Mouse (Mus musculus): ENCODE results near the gene Sp2.
A peak's percentile ranks its signal among the peaks of the same experiment; 100 is the strongest.

The Sp2 gene

GRCm38 (mm10) chr11:96970341-96970740 lies 12.4 kb downstream of the Sp2 start:
- DNase-seq (ENCODE audit: extremely low read depth, low read depth), result no peak

- DNase-seq (ENCODE audit: extremely low read depth, low read depth), result no peak
These were observed 13.0 kb downstream of the Sp2 start for GRCm38 (mm10) chr11:96969746-96970145.

- peak; percentile 66 for DNase-seq (ENCODE audit: extremely low read depth, low read depth)
These were observed 13.5 kb downstream of the Sp2 start for GRCm38 (mm10) chr11:96969280-96969722.

- DNase-seq (ENCODE audit: extremely low read depth, low read depth), result no peak
These were observed 14.3 kb downstream of the Sp2 start for GRCm38 (mm10) chr11:96968476-96968875.

GRCm38 (mm10) chr11:96967544-96968269 lies 15.1 kb downstream of the Sp2 start:
- no peak for DNase-seq (ENCODE audit: extremely low read depth, low read depth)

- no peak for DNase-seq (ENCODE audit: extremely low read depth, low read depth)
These were observed 15.7 kb downstream of the Sp2 start for GRCm38 (mm10) chr11:96966914-96967543.

GRCm38 (mm10) chr11:96966172-96966571 lies 16.6 kb downstream of the Sp2 start:
- DNase-seq (ENCODE audit: extremely low read depth, low read depth), result no peak

GRCm38 (mm10) chr11:96963580-96963979 lies 19.2 kb downstream of the Sp2 start:
- DNase-seq (ENCODE audit: extremely low read depth, low read depth), result no peak

GRCm38 (mm10) chr11:96957061-96957805 lies 25.5 kb downstream of the Sp2 start:
- no peak for DNase-seq (ENCODE audit: extremely low read depth, low read depth)

- DNase-seq (ENCODE audit: extremely low read depth, low read depth), result no peak
These were observed 26.6 kb downstream of the Sp2 start for GRCm38 (mm10) chr11:96956009-96956724.

GRCm38 (mm10) chr11:96955094-96955493 lies 27.7 kb downstream of the Sp2 start:
- DNase-seq (ENCODE audit: extremely low read depth, low read depth), result no peak

- no peak for DNase-seq (ENCODE audit: extremely low read depth, low read depth)
These were observed 29.9 kb downstream of the Sp2 start for GRCm38 (mm10) chr11:96952896-96953295.

GRCm38 (mm10) chr11:96952426-96952825 lies 30.3 kb downstream of the Sp2 start:
- DNase-seq (ENCODE audit: extremely low read depth, low read depth), result no peak

GRCm38 (mm10) chr11:96950767-96951166 lies 32.0 kb downstream of the Sp2 start:
- no peak for DNase-seq (ENCODE audit: extremely low read depth, low read depth)

- DNase-seq (ENCODE audit: extremely low read depth, low read depth), result peak; percentile 90
These were observed 34.9 kb downstream of the Sp2 start for GRCm38 (mm10) chr11:96947849-96948248.

GRCm38 (mm10) chr11:96946498-96946897 lies 36.3 kb downstream of the Sp2 start:
- no peak for DNase-seq (ENCODE audit: extremely low read depth, low read depth)

- DNase-seq (ENCODE audit: extremely low read depth, low read depth), result peak; percentile 56
These were observed 37.7 kb downstream of the Sp2 start for GRCm38 (mm10) chr11:96944844-96945580.

- DNase-seq (ENCODE audit: extremely low read depth, low read depth), result peak; percentile 99
These were observed 38.9 kb downstream of the Sp2 start, which contains the start of gene Pnpo for GRCm38 (mm10) chr11:96943746-96944304. Gene Pnpo (minus strand): TSS chr11:96943986.

GRCm38 (mm10) chr11:96941989-96942590 lies 40.7 kb downstream of the Sp2 start:
- no peak for DNase-seq (ENCODE audit: extremely low read depth, low read depth)

All from MEL-GATA-1-ER (cell line).